Mouse (Mus musculus): ENCODE results near the gene Cdon.
"Not testable (repeated sequence)": the region's sequence is repeated elsewhere in the genome, so short reads cannot be mapped to it uniquely, and the experiment has no call there.

Gene Cdon

GRCm38 (mm10) chr9:35420805-35421719 is at the start of gene Cdon:
TSS of gene Cdon (plus strand) at chr9:35421128.
- DNase-seq (ENCODE audit: low spot score): peak; percentile 90

- no peak for DNase-seq (ENCODE audit: low spot score)
These were observed 48.4 kb upstream of the Cdon start for GRCm38 (mm10) chr9:35372324-35373101.

DNA sequence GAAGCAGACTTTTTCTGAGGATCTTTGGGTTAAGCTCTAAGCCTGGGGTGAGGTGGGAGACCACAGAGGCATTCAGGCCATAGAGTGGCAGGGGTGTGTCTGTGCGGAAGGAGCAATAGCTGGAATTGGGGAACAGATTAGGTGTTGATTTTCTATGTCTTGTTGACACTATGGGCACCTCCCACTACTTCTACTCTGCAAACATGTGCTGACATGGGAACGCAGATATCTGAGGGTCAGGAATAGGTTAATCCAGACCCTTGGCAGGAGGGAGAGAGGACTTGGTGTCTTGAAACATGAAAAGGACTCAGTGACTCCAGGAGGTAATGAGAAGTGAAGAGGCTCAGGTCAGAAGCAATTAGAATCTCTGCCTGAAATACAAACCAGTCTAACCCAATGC is 43.0 kb upstream of the Cdon start:
- DNase-seq (ENCODE audit: low spot score): no peak

- no peak for DNase-seq (ENCODE audit: low spot score)
These were observed 41.9 kb upstream of the Cdon start for GRCm38 (mm10) chr9:35378991-35379390.

DNA sequence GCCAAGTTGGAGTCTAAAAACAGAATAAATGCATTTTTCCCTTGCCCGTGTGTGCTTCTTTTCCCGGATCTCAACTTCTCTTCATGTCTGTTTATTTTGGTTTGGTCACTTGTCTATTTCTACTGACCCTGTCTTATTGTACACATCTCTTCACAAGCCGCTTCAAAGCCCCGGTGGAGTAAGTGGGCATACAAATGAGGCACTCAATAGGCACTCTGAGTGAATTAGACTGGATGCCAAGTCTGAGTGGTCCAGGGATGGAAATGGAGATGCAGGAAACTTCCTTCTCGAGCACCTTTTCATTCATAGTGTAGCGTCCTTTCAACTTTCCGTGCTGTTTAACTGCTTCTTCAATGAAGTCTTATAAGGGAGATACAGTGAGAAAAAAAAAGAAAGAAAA is 21.0 kb upstream of the Cdon start:
- no peak for DNase-seq (ENCODE audit: low spot score)

GRCm38 (mm10) chr9:35400398-35400797 is 20.5 kb upstream of the Cdon start:
- no peak for DNase-seq (ENCODE audit: low spot score)

DNA sequence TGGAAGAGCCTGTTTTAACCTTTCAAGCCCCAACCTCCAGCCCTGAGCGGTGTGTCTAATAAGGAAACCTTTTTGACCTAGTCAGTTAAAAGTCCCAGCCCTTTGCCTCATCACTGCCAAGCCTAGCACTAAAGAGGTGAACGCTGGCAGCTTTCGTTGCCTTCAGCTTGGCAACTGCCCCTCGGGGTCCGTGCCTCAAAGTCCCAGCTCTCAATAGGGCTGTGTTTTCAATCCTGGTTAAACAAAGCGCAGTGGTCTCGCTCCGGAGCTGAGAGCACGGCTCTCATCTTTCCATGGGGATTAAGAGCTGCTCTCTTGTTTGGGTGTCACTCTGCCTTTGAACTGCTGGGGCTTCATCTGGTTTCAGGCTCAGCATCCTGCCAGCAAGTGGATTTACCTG is 20.1 kb upstream of the Cdon start:
- DNase-seq (ENCODE audit: low spot score): no peak

GRCm38 (mm10) chr9:35402584-35402991 is 18.3 kb upstream of the Cdon start:
- no peak for DNase-seq (ENCODE audit: low spot score)

GRCm38 (mm10) chr9:35403490-35403889 is 17.4 kb upstream of the Cdon start:
- DNase-seq (ENCODE audit: low spot score): no peak

DNA sequence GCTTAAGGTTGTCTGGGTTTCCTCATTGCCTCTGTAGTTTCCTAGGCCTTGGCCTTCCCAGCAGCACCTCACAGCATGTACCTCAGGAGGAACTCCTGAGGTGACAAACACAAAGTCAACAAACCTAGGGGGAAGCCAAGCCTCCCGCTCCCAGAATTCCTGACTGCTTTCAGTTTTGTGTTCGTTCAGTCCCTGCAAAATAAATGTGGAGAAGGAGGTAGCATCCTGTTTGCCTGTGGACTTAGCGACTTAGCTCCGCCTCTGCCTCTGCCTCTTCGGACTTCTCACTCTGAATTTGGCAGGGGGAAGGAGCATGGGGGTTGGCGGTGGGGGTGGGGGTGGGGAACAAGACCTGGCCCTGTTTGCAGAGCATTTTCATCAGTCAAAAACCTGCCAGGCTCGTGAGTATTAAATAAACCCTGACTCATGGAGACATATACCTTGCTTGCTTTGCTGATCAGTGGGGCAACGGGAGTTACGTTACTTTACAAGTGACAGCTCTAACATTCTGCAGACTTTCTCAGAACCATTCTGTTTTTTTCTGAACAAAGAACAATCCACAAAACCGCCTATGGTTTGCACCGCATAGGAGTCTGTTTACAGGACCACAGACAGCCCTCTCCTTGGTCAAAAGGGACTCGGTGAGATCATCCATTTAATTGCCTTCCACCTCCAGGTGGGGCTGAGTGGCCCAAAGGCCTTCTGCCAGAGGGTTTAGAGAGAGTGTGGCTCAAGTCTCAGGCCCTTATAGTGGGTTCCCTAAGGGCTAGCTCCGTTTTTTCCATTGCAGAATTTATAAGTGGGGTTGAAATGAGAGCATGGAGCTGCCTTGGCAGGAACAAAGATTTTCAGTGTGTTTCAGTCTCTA is 15.7 kb upstream of the Cdon start:
- peak; percentile 23 for DNase-seq (ENCODE audit: low spot score)

DNA sequence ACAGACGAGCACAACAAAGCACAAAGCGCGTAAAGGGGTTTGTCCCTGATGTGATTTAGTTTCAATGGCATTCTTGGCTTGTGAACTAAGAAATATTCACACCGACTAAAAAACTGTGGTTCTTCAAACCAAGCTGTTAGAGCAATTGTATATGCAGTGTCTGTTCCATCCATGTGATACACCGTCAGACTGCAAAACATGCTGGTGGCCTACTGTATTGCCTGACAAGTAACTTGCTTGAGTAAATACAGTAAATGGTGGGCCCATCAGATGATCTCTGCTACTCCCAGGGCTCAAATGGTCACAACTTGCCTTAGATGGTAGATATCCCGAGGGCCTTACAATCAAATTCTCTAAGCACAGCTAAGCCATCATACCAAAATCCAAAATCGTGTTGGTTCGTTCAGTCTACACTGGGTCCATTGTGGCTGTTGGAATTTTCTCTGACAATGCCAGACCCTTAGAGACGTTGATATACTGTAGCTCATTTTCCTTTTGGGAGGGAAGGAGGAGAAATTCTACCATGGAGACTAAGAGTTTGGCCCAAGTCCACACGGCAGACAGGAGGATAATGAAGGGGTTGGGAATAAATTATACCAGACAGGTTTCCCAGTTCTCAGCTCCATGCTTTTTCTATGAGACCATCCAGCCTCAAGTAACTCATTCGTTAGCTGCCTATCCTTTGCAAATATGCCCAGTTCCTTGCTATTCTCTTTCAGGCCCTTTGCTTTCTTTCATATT is 9.5 kb upstream of the Cdon start:
- no peak for DNase-seq (ENCODE audit: low spot score)

DNA sequence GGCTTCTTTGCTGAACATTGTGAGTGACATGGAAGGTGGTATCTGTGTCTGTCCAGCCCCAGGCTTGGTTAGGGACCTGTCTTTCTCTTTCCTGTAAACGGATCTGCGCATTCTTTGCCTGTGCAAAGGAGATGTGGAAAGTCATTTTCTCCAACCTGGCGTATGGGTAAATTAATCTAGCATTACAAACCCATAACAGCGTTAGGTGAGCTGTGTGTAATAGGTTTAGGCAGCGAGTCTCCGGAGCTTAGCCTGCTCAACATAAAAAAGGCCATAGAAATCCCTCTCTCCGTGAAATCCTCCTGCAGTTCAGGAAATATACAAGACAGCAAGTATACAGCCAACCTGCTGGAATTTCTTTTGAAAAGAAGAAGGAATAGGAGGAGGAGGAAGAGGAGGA is 9.0 kb upstream of the Cdon start:
- no peak for DNase-seq (ENCODE audit: low spot score)

- DNase-seq (ENCODE audit: low spot score): peak; percentile 15
These were observed 855 bp downstream of the Cdon start for GRCm38 (mm10) chr9:35421730-35422235.

DNA sequence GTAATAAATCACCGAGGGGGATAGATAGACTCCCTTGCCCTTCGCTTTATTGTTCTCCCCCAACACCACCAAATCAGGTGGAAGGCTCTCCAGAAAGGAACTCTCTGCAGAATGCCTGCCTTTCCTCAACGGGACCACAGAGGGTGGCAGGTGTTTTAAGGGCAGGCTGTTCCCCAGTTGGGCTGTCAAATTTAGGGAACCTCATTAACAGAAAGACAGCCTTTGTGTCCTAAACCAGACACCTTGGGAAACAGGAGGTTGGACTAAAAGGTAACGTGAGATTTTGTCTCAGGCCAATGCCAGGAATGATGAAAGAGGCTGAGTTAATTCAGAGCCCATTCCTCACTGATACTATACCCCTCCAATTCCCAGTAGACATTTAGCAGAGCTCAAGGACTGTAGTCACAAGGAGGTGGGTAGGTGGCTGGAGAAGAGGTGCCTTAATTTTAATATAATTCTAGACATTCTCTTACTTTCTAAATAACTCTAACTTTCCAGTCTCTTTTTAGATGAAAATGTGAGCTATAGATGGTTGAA is 1.5 kb downstream of the Cdon start:
- no peak for DNase-seq (ENCODE audit: low spot score)

DNA sequence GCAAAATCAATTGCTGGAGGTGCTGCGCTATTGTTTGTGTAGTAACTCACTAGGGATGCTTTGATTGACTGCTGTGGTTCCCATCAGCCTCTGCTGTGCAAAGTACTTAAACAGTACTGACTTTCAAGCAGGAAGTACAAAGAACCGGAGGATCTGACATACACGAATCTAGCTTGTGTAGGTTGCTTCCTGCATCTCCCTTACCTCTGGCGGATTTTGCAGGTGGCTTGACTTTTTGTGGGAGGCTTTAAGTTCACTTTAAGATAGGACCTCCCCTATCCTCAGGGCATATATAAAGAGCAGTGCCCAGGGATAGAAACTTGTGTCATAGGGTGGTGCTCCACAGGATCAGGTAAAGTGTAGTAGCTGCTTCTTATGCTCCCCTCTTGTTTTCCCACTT is 2.3 kb downstream of the Cdon start:
- no peak for DNase-seq (ENCODE audit: low spot score)

DNA sequence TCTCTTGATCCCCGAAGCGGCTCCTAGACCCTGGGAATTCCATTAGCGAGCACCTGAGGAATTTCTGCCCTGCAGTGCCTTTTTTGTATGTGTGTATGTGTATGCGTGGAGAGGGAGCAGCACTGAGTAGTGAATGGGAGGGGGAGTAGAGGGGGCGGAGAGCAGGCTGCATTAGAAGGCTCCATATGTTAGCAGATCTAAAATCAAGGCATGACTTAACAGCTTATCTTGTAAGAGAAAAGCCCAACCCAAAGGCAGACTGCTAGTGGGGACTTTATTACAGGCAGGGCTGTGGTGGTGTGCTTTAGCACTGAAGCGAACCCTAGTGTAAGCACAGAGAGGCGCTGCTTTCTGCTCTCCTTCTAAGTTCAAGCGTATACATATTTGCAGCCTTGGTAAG is 3.7 kb downstream of the Cdon start:
- no peak for DNase-seq (ENCODE audit: low spot score)

DNA sequence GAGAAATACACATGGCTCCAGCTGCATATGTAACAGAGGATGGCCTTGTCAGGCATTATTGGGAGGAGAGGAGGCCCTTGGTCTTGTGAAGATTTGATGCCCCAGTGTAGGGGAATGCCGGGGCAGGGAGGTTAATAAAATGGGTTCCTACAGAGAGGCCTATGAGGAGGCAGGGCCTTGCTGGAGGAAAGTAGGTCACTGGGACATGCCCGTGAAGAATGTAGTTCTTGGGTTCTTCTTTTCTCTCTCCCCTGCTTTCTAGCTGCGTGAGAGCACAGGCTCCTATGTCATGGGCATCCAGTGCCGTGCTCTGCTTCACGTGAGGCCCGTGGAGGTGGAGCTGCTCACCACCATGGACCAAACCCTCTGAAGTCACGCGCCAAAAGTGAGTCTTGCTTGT is 9.5 kb downstream of the Cdon start:
- DNase-seq (ENCODE audit: low spot score): no peak

DNA sequence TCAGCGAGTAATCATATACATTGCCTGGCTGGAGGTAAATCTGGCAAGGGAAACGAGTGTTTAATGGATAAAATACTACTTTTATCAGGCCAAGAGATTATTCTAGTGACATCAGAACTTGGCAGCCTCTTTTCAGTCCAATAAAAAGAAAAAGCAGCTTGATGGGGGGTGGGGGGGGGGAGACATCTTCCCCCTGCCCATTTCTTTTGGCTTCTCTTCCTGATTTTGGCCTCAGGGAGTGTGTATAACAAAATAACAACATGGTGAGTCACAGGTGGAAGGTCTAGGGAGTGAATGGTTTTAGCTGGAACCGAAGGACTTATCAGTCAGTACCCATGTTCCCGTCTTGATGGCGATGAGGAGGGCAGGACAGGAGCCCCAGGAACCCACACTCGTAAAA is 10.5 kb downstream of the Cdon start:
- no peak for DNase-seq (ENCODE audit: low spot score)

- not testable (repeated sequence) for DNase-seq (ENCODE audit: low spot score)
These were observed 11.9 kb downstream of the Cdon start for GRCm38 (mm10) chr9:35432717-35433297.

DNA sequence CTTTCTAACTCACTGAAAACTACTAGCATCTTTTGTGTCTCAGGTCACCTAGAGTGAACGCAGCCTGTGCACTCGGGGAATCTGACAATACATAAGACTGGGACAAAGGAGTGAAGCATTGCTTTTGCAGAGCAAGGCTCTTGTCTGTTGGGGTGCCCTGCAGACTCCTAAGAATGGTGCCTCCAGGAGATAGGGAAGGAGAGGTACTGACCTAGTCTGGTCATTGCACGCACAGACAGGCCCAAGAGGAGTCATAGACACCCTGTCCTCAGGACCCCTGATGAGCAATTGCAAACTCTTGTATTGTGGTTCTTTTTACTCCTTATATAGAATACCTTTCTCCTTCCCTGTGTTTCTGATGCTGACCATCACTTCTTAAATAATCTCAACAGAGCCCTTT is 13.4 kb downstream of the Cdon start:
- no peak for DNase-seq (ENCODE audit: low spot score)

DNA sequence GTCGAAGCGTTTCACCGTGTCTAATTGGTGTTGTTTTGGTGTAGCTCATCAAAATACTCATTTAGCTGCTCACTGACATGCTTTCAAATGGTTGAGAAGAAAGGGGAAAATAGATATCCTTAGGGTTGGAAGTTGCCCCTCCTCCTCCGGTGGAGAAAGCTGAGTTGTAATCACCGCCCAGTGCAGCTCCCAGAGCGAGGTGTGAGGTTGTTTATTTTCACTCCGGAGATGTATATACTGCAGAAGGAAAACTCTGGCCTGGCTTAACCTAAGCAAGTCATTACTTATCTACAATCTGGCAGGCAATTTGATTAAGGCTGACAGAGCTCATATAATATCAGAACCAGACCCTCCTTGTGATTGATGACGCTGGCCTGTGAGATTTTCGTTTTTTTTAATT is 14.6 kb downstream of the Cdon start:
- no peak for DNase-seq (ENCODE audit: low spot score)
